Mouse (Mus musculus) right cerebral cortex, adult 18-20 months (tissue): Measurements from ENCODE around the gene Pou4f1.

Experiments
- DNase-seq: peaks from one replicate; pipeline ENCODE4 v3.0.0; 2022; ENCODE audit warnings: mixed read lengths

Pou4f1 gene

GRCm38 (mm10) chr14:104453824-104454223 lies 14.0 kb downstream of the Pou4f1 start:
- DNase-seq: no peak

- DNase-seq: no peak
Observed at GRCm38 (mm10) chr14:104434293-104434692, 33.5 kb downstream of the Pou4f1 start.

GRCm38 (mm10) chr14:104430819-104431218 lies 37.0 kb downstream of the Pou4f1 start:
- no peak for DNase-seq

- no peak for DNase-seq
Observed at GRCm38 (mm10) chr14:104423688-104424470, 43.9 kb downstream of the Pou4f1 start.
